ENCODE assay signal across 19 mouse cellular contexts in the genomic region with DNA sequence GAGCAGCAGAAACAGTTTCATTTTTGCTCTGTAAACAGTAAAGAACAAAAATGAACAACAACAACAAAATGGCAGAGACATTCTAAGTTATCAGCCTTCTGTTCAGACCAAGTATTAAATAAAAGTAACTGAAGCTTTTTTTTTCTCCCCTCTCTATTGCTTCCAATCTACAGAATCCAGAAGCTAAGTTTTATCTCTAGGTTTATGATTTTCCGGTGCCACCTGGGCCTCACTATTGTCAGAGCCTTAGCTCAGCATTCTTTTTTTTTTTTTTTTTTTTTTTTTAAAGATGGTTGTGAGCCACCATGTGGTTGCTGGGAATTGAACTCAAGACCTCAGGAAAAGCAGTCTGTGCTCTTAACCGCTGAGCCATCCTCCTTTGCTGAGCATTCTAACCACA. TPM values are rescaled to one million over a fixed set of nuclear protein-coding genes. Genes with fewer than 3 reads are reported as not detected.
"Had no signal": no experiment of that assay in that cellular context is flagged by ENCODE, and none has a peak within 500 bp of the region (broad histone marks: within the 10 kb centered on the region; RNA-seq: fewer than 3 reads in every experiment).

No protein-coding gene starts in this region.

- H3K4me2 ChIP-seq: intestine, embryonic 15.5 days; kidney, embryonic 15.5 days; limb, embryonic 12.5 days; limb, embryonic 15.5 days; midbrain, embryonic 11.5 days; stomach, embryonic 15.5 days had no signal

- H3K4me3 ChIP-seq: intestine, embryonic 15.5 days; kidney, embryonic 15.5 days; limb, embryonic 12.5 days; limb, embryonic 15.5 days; stomach, embryonic 15.5 days had no signal

- H3K36me3 ChIP-seq: intestine, embryonic 15.5 days; kidney, embryonic 15.5 days; limb, embryonic 12.5 days; limb, embryonic 15.5 days; stomach, embryonic 15.5 days had no signal

- H3K27ac ChIP-seq: intestine, embryonic 15.5 days; kidney, embryonic 15.5 days; limb, embryonic 12.5 days; limb, embryonic 15.5 days; stomach, embryonic 15.5 days had no signal

- H3K27me3 ChIP-seq: intestine, embryonic 15.5 days; kidney, embryonic 15.5 days; limb, embryonic 12.5 days; limb, embryonic 15.5 days; stomach, embryonic 15.5 days had no signal

- H3K9me3 ChIP-seq: intestine, embryonic 15.5 days; kidney, embryonic 15.5 days; limb, embryonic 12.5 days; limb, embryonic 15.5 days; stomach, embryonic 15.5 days had no signal

- H3K9ac ChIP-seq: intestine, embryonic 15.5 days; kidney, embryonic 15.5 days; limb, embryonic 12.5 days; limb, embryonic 15.5 days; stomach, embryonic 15.5 days had no signal

- ATAC-seq: intestine, embryonic 15.5 days had no signal

- DNase-seq: kidney, adult 11 months; kidney, adult 8-10 months; kidney, postnatal 10 days; kidney, postnatal 36 days; layer of hippocampus, postnatal 36 days; left cerebral cortex, postnatal 4 days; lung, adult 2 months; lung, postnatal 14 days; lung, postnatal 4 days; midbrain, embryonic 14.5 days; thymus, adult 18-20 months; thymus, postnatal 36 days had no signal

RNA-seq across cellular contexts. Expression of a gene that starts 39.7 kb away (rescaled TPM):
- total RNA-seq: megakaryocyte, adult 5-6 weeks had no signal
